Mouse (Mus musculus): Measurements from ENCODE around the gene Rad17. TPM values are rescaled to one million over a fixed set of nuclear protein-coding genes. Genes with fewer than 3 reads are reported as not detected.

Gene Rad17
- polyA plus RNA-seq, 1 experiment from 2014 or later: 24.0 TPM

DNA sequence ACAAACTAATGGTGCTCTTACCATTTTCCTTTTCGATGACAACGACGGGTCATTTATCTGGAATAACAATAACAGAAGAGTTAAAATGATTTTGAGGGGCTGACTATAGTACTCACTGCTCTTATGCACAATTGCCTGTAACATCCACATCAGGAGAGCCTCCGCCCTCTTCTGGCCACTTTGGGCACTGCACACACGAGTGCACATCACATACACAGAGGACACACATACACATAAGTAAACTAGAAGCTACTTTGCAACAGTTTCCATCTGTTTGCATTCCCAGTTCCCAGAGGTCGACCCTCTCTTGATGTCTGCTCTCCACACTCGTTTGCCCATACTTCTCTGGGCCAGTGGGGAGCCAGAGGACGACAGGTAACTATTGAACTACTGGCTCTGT is 43.1 kb downstream of the Rad17 start:
- Histone ChIP-seq H3K4me2 (replicated peaks) (no peak overlapping the region), H3K4me1 (no peaks in the 10 kb centered on the region), H3K36me3 (0 out of 2 replicates have a peak, but pooled peaks cover 5% of the 10 kb centered on the region), H3K9ac (no peak overlapping the region), H3K4me3 (no peak overlapping the region), H3K9me3 (replicated peaks) (peaks cover 6% of the 10 kb centered on the region), H3K27me3 (no peaks in the 10 kb centered on the region), H3K27ac (no peak overlapping the region)
- ATAC-seq (ENCODE audit: low FRiP score): no peak
- WGBS: 86% methylated on average over 8 of the region's 8 CpGs

DNA sequence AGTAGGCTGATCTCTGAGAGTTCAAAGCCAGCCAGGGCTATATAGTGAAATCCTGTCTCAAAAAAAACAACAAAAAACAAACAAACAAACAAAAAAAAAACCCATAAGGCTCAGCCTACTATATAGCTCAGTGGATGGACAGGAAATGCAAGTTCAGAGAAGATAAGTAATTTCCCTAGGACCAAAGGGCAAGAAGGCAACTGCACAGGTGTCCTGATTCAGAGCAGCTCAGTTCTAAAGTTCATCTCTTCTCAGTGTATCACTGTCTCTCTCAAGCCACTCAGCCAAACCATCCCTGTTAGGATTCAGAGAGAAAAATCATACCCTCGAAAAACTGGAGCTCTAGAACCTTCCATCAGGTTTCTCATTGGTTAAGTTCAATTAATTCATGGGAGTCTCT is 45.0 kb downstream of the Rad17 start:
- Histone ChIP-seq H3K36me3 (no peaks in the 10 kb centered on the region), H3K4me3 (no peak overlapping the region), H3K27ac (no peak overlapping the region), H3K4me1 (no peaks in the 10 kb centered on the region), H3K27me3 (no peaks in the 10 kb centered on the region), H3K9me3 (replicated peaks) (peaks cover 6% of the 10 kb centered on the region), H3K9ac (no peak overlapping the region), H3K4me2 (replicated peaks) (no peak overlapping the region)
- WGBS: 62% methylated on average over 1 of the region's 1 CpGs
- no peak for ATAC-seq (ENCODE audit: low FRiP score)

DNA sequence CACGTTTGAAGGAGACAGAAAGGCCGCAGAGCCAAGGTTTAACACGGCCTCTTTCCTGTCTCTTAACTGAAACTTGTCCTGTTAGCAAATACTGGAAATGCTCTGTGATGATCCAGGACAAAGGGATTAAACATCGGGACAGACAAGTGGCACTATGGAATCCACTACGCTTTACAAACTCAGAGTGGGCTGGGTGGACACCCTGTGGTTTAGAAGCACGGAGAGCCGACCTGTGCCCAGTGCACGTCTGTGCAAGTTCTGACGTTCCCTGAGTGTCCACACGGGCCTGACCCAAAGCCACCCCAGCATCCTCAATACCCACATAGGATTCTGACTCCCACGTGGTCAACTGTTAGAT is 47.1 kb downstream of the Rad17 start:
- H3K27me3 ChIP-seq: no peaks in the 10 kb centered on the region
- H3K9ac ChIP-seq: no peak overlapping the region
- no peak for ATAC-seq (ENCODE audit: low FRiP score)
- H3K4me2 ChIP-seq (replicated peaks): no peak overlapping the region
- no peaks in the 10 kb centered on the region for H3K36me3 ChIP-seq
- no peak overlapping the region for H3K27ac ChIP-seq
- peaks cover 6% of the 10 kb centered on the region for H3K9me3 ChIP-seq (replicated peaks)
- no peaks in the 10 kb centered on the region for H3K4me1 ChIP-seq
- WGBS: 88% methylated on average over 11 of the region's 11 CpGs
- H3K4me3 ChIP-seq: no peak overlapping the region

DNA sequence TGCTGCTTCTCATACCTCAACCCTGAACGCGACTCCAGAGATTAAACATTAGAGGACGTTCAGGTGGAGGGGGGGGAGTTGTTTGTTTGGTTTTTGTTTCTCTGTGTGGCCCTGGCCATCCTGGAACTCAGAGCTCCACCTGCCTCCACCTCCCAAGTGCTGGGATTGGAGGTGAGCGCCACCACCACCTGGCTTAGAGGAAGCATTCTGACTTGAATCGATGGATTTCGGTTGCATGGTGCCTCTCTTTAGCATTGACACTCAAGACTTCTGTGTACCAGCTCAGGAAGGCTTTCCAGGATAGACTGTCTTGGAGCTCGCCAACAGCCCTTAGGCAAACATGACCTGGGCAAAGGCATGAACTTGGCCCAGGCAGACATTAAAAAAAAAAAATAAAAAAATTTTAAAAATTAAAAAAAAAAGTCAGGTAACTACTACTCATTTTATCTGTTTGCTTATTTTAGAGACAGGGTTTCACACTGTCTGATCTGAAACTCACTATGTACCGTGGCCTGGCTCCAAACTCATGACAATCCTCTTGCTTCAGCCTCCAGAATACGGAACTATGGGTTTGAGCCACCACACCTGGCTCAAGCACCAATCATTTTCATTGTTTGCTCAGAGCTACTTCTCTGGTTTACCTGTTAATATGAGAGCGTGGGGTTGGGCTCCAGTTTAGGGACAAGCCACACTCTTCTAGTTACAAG is 47.7 kb downstream of the Rad17 start:
- ATAC-seq (ENCODE audit: low FRiP score): no peak
- H3K36me3 ChIP-seq: no peaks in the 10 kb centered on the region
- WGBS: 88% methylated on average over 10 of the region's 10 CpGs
- H3K4me3 ChIP-seq: no peak overlapping the region
- H3K9me3 ChIP-seq (replicated peaks): peaks cover 6% of the 10 kb centered on the region
- no peaks in the 10 kb centered on the region for H3K4me1 ChIP-seq
- no peak overlapping the region for H3K4me2 ChIP-seq (replicated peaks)
- H3K27ac ChIP-seq: no peak overlapping the region
- no peaks in the 10 kb centered on the region for H3K27me3 ChIP-seq
- H3K9ac ChIP-seq: no peak overlapping the region

DNA sequence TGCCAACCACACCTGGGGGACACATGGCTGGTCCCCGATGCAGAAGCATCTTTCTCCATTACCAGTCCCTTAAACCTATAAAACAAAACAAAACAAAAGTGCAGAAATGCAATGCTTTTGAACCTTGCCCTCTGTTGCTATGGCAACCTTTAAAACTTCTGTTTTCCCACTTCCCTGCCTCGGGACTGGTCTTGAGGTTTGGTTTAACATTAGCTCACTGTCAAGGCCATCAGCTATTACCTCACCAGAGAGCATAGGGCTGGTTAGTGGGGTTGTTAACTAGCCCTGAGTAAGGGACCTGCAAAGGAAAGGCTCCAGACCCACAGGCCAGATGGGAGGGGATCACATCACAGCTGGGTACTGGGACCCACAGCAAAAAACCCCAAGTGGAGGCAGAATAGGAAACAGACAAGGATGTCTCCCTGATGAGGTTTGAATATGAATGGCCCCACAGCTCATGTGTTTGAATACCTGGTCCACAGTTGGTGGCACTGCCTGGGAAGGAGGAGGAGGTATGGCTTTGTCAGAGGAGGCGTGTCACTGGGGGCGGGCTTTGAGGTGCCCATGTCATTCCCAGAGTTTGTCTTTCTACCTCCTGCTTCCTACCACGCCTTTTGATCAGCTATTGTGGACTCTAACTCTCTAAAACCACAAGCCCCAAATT is 48.5 kb downstream of the Rad17 start:
- Histone ChIP-seq H3K9me3 (replicated peaks) (no peaks in the 10 kb centered on the region), H3K27ac (no peak overlapping the region), H3K36me3 (no peaks in the 10 kb centered on the region), H3K4me2 (replicated peaks) (no peak overlapping the region), H3K4me3 (no peak overlapping the region), H3K4me1 (no peaks in the 10 kb centered on the region), H3K9ac (no peak overlapping the region), H3K27me3 (no peaks in the 10 kb centered on the region)
- ATAC-seq (ENCODE audit: low FRiP score): no peak
- WGBS: 59% methylated on average over 5 of the region's 5 CpGs

DNA sequence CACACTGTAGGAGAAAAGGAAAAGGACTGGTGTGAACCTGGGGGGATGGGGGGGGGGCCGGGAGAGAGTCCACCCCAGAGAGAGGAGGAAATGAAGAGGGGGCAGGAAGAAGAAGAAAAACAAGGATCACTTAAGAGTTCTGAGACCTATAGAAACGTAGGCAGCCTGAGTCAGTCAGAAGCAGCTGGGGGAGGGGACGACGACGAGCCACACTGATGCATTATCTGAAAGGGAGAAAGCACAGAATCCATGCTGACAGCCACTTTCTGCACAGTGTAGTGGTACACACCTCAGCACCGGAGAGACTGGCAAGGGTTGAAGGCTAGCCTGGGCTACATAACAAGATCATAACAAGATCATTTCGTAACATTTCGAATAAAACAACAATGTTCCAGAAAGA is 49.8 kb downstream of the Rad17 start:
- WGBS: 71% methylated on average over 8 of the region's 8 CpGs
- Histone ChIP-seq H3K9me3 (replicated peaks) (no peaks in the 10 kb centered on the region), H3K9ac (no peak overlapping the region), H3K4me1 (no peaks in the 10 kb centered on the region), H3K36me3 (no peaks in the 10 kb centered on the region), H3K4me3 (no peak overlapping the region), H3K27ac (no peak overlapping the region), H3K27me3 (no peaks in the 10 kb centered on the region), H3K4me2 (replicated peaks) (no peak overlapping the region)
- no peak for ATAC-seq (ENCODE audit: low FRiP score)

DNA sequence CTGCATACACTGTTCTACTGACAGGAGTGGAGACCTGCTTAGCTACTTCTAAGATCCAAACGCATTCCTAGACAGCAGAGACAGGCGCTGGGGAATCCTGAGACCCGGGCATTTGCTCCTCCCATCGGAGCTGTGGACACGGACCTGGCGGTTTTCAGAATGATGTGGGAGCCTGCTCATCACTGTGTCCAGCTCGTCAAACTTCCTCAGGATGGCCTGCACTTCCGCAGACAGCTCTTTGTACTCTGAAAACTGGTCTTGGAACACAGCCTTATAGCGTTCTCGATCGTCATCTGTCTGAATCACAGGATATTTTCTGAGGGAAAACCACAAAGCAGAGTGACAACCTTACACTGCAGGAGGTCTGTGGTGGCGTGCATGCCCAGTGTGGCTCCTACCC is 50.5 kb downstream of the Rad17 start:
- Histone ChIP-seq H3K36me3 (no peaks in the 10 kb centered on the region), H3K4me2 (replicated peaks) (no peak overlapping the region), H3K9me3 (replicated peaks) (no peaks in the 10 kb centered on the region), H3K27ac (no peak overlapping the region), H3K4me1 (no peaks in the 10 kb centered on the region), H3K9ac (no peak overlapping the region), H3K27me3 (no peaks in the 10 kb centered on the region), H3K4me3 (no peak overlapping the region)
- no peak for ATAC-seq (ENCODE audit: low FRiP score)
- 81% methylated on average over 12 of the region's 12 CpGs for WGBS

DNA sequence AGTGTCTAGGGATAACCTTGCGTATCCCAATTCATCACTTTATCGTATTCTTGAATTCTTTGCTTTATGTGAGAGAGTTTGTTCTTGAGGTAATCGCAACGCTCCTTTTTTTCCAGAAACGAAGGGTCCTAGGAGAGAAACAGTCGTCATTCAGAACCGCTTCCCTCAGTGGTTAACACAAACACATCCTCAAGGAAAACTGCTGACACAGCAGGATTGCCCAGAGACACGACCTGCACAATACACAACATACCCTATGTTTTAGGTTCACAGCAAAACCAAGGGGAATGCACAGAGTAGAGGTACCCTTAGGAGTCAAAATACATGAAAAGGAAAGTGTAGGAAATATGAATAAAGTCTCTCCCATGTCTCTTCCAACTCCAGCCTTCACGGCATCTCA is 53.6 kb downstream of the Rad17 start:
- no peak for ATAC-seq (ENCODE audit: low FRiP score)
- Histone ChIP-seq H3K4me1 (no peaks in the 10 kb centered on the region), H3K4me3 (no peak overlapping the region), H3K9me3 (replicated peaks) (no peaks in the 10 kb centered on the region), H3K36me3 (no peaks in the 10 kb centered on the region), H3K9ac (no peak overlapping the region), H3K27ac (no peak overlapping the region), H3K27me3 (no peaks in the 10 kb centered on the region), H3K4me2 (replicated peaks) (no peak overlapping the region)
- 73% methylated on average over 9 of the region's 9 CpGs for WGBS

DNA sequence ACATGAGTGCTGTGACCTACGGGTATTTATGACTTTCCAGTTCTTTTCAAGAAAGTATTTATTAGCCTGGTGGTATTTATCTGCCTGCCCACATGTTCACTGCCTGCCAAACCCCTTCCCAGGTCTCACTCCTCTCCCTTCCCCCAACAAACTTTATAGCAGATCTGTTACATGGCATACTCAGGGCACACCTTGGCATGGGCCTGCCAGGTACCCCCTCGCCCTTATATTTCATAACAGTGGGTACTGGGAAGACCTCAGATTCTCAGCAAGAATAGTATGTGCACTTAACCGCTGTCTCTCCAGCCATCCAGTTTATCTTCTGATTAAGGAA is 55.3 kb downstream of the Rad17 start:
- ATAC-seq (ENCODE audit: low FRiP score): no peak
- no peak overlapping the region for H3K4me2 ChIP-seq (replicated peaks)
- 88% methylated on average over 3 of the region's 3 CpGs for WGBS

DNA sequence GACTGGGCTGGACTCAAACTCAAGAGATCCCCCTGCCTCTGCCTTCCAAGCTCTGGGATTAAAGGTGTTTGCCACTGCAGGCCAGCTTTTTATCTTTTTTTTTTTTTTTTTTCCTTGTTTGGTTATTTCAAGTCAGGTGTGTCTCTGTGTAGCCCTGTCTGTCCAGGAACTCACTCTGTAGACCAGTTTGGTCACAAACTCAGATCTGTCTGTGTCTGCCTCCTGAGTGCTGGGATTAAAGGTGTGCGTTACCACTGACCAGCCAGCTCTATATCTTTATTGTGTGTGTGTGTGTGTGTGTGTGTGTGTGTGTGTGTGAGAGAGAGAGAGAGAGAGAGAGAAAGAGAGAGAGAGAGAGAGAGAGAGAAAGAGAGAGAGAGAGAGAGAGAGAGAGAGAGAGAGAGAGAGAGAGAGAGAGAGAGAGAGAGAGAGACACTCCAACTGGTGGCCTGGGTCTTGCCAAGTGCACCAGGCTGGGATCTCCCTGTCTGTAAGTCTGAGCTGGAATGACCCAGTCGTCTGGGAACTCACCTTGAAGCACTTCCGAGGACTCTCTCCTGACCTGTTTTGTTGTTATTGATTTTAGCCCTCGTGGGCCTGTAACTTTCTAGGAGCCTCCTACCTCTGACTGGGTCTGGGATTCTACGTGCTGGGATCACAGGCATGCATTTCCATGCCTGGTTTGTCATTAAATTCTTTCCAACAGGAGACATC is 55.9 kb downstream of the Rad17 start:
- Histone ChIP-seq H3K27ac (no peak overlapping the region), H3K4me1 (no peaks in the 10 kb centered on the region), H3K4me3 (no peak overlapping the region), H3K9me3 (replicated peaks) (no peaks in the 10 kb centered on the region), H3K36me3 (no peaks in the 10 kb centered on the region), H3K9ac (no peak overlapping the region), H3K27me3 (no peaks in the 10 kb centered on the region), H3K4me2 (replicated peaks) (no peak overlapping the region)
- 79% methylated on average over 5 of the region's 5 CpGs for WGBS
- ATAC-seq (ENCODE audit: low FRiP score): no peak

More for the DNA sequence above, 55.3 kb downstream of the Rad17 start:
- Histone ChIP-seq H3K4me1 (no peaks in the 10 kb centered on the region), H3K4me3 (no peak overlapping the region), H3K36me3 (no peaks in the 10 kb centered on the region), H3K9ac (no peak overlapping the region), H3K27me3 (no peaks in the 10 kb centered on the region), H3K27ac (no peak overlapping the region), H3K9me3 (replicated peaks) (no peaks in the 10 kb centered on the region)

DNA sequence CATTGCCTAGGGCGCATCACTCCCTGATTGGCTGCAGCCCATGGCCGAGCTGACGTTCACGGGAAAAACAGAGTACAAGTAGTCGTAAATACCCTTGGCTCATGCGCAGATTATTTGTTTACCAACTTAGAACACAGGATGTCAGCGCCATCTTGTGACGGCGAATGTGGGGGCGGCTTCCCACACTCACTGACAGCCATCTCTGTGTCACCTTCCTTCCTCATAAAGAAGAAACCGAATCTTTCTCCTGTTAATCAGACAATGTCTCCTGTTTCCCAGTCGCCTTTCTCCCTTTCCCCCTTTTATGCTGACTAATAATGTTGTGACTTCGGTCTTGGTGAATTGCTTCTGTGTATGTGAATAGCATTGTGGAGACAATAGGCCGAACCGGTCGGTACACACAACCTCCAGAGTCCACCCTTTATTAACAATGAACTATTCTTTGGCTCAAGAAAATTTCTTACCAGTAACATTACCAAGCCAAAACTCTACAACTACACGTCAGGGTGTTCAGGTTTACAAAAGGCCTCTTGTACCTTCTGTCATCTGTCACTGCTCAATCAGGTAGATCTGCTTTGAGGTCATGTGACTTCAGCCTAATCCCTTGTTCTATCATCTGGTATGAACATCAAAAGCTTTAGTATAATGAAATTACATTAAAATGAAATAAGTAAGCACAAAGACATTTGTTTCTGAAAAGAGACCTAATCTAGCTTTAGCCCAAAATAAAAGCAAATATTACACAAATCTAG is 56.6 kb downstream of the Rad17 start:
- 0 out of 2 replicates have a peak overlapping the region, but pooled peaks have one; percentile 35 for H3K27ac ChIP-seq
- ATAC-seq (ENCODE audit: low FRiP score): peak; percentile 82
- H3K27me3 ChIP-seq: no peaks in the 10 kb centered on the region
- H3K4me3 ChIP-seq: no peak overlapping the region
- H3K4me2 ChIP-seq (replicated peaks): peak overlapping the region; percentile 30
- no peaks in the 10 kb centered on the region for H3K9me3 ChIP-seq (replicated peaks)
- H3K9ac ChIP-seq: no peak overlapping the region
- H3K36me3 ChIP-seq: no peaks in the 10 kb centered on the region
- H3K4me1 ChIP-seq: no peaks in the 10 kb centered on the region
- 64% methylated on average over 11 of the region's 17 CpGs for WGBS

DNA sequence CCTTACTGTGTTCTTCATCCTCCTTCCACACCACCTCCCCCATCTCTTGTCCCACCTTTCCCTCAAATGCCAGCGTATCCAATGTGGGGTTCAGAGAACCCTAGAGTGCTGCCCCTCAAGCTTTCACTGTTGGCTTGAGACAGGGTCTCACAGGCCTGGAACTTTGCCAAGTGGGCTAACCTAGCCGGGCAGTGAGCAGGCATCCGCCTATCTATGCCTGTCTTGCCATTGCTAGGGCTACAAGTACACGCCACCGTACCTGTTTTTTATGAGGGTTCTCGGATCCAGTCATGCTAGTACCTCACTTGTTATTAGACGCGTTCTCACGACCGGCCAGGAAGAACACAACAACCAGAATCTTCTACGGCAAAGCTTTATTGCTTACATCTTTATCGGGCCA is 62.2 kb downstream of the Rad17 start:
- Histone ChIP-seq H3K4me2 (replicated peaks) (no peak overlapping the region; the same call in 1 of the 2 replicates), H3K9me3 (replicated peaks) (no peaks in the 10 kb centered on the region), H3K4me3 (no peak overlapping the region), H3K9ac (no peak overlapping the region), H3K27ac (no peak overlapping the region), H3K36me3 (no peaks in the 10 kb centered on the region), H3K27me3 (no peaks in the 10 kb centered on the region), H3K4me1 (no peaks in the 10 kb centered on the region)
- WGBS: 84% methylated on average over 12 of the region's 12 CpGs
- no peak for ATAC-seq (ENCODE audit: low FRiP score)

All from hindbrain, embryonic 12.5 days (tissue).